Mouse (Mus musculus): ENCODE measurements around the gene Zfp37. TPM values are rescaled to one million over a fixed set of nuclear protein-coding genes. Genes with fewer than 3 reads are reported as not detected.

The Zfp37 gene
- polyA plus RNA-seq (2015; fragmentation: Nextera tagmentation; extraction: Ambion mirVana): 6.3 and 6.6 TPM in 2 replicates

DNA sequence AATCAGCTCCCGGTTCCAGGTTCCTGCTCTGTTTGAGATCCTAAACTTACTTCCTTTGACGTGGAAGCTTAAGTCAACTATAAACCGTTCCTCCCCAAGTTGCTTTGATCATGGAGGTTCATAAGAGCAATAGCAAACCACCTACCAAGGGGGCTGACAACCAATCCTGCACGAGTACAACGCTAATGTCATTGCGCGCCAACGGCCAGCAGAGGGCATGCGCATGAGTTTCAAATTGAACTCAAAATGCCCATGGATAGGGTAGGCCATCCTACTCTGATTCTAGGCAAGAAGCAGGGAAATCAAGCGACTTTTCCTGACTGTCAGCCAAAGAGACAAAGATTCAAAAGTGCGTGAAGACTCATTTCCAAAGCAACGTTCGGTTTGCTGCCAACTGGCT lies at the start of gene Zfp37:
Gene Zfp37 (minus strand): TSS at position 279 of the 400 bp plus-strand sequence.

DNA sequence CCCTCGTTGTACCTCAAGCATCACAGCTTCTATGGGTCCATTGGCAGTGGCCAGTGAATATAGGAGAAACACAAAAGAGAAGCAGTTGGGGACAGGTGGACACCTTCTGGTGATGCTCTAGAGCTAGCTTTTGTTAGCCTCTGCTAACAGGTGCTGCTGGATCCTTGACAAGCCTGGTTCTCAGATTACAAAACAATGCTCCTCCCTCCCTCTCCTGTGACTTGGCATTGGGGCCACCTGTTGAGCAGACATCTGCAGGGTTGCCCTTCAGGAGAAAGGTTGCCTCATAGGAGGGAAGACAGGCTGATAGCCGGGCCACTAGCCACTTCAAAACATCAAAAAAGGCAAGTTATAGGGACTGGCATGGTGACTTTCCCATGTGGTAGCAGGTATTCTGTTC lies 31.4 kb upstream of the Zfp37 start, which contains the start of gene Slc31a2:
Gene Slc31a2 (plus strand): TSS at position 287 of the 400 bp plus-strand sequence.

DNA sequence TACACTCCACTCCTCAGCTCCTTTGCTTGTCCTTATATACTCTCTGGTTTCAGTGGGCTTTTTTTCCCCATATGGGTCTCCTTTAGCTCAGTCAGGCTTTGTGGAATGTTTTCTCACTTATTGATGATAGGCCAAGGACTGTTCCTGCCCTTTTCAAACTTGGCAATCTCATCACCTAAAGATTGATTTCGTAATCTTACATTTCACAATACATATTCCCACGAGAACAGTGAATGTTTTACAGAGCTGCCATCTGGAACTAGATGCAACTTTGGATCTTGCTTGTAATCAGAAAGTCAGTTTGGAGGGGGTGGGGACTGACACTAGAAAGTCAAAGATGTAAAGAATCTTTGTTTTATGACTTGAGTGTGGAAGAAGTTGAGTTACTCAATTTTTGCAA lies 80.0 kb downstream of the Zfp37 start, which contains the start of gene Mup21:
Gene Mup21 (minus strand): TSS at position 53 of the 400 bp plus-strand sequence.

Other genes starting within 250 kb of the Zfp37 start
- not detected in 2 replicates for gene Mup20, start 176.9 kb downstream of the Zfp37 start, polyA plus RNA-seq (2015; fragmentation: Nextera tagmentation; extraction: Ambion mirVana)
- not detected in 2 replicates for gene Mup3, start 143.7 kb downstream of the Zfp37 start, polyA plus RNA-seq (2015; fragmentation: Nextera tagmentation; extraction: Ambion mirVana)
- gene Mup21, start 80.2 kb downstream of the Zfp37 start, polyA plus RNA-seq (2015; fragmentation: Nextera tagmentation; extraction: Ambion mirVana): not detected in 2 replicates
- 18.9 and 23.9 TPM in 2 replicates for gene Slc31a2, start 31.5 kb upstream of the Zfp37 start, polyA plus RNA-seq (2015; fragmentation: Nextera tagmentation; extraction: Ambion mirVana)
- 16.1 and 19.1 TPM in 2 replicates for gene Fkbp15, start 129.5 kb upstream of the Zfp37 start, polyA plus RNA-seq (2015; fragmentation: Nextera tagmentation; extraction: Ambion mirVana)
- 23.5 and 27.8 TPM in 2 replicates for gene Slc31a1, start 129.7 kb upstream of the Zfp37 start, polyA plus RNA-seq (2015; fragmentation: Nextera tagmentation; extraction: Ambion mirVana)
- 80.3 and 86.8 TPM in 2 replicates for gene Cdc26, start 177.6 kb upstream of the Zfp37 start, polyA plus RNA-seq (2015; fragmentation: Nextera tagmentation; extraction: Ambion mirVana)
- gene Prpf4, start 177.8 kb upstream of the Zfp37 start, polyA plus RNA-seq (2015; fragmentation: Nextera tagmentation; extraction: Ambion mirVana): 7.8 and 8.0 TPM in 2 replicates
- not detected in 2 replicates for gene Rnf183, start 204.2 kb upstream of the Zfp37 start, polyA plus RNA-seq (2015; fragmentation: Nextera tagmentation; extraction: Ambion mirVana)
- 2.6 and 3.5 TPM in 2 replicates for gene Wdr31, start 239.8 kb upstream of the Zfp37 start, polyA plus RNA-seq (2015; fragmentation: Nextera tagmentation; extraction: Ambion mirVana)
- gene Bspry, start 249.0 kb upstream of the Zfp37 start, polyA plus RNA-seq (2015; fragmentation: Nextera tagmentation; extraction: Ambion mirVana): 7.5 and 8.6 TPM in 2 replicates